Mouse (Mus musculus): ENCODE results near the gene Mamdc2.
A peak's percentile ranks its signal among the peaks of the same experiment; 100 is the strongest.

Mamdc2 gene

DNA sequence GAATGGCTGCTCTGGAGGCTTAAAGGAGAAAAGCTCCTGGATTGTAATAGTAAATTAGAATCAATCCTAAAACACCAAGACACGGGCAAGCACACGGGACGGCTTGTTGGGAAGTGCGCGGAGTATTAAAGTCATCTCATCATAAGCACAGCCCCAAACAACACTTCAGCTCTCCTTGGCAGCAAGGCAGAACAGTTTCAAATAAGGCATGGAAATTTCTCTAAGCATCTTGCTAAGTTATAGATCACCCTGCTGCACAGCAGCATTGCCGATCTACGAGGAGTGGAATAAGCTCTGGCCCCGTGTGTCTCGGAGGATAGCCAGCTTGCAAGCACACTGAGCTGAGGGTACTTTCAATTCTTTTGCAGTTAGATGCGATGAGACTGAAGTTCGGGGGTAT, 13.8 kb downstream of the Mamdc2 start:
- no peak for DNase-seq (ENCODE audit: low spot score)

GRCm38 (mm10) chr19:23417668-23418067, 30.6 kb downstream of the Mamdc2 start:
- no peak for DNase-seq (ENCODE audit: low spot score)

- no peak for DNase-seq (ENCODE audit: low spot score)
These were observed 37.4 kb downstream of the Mamdc2 start for GRCm38 (mm10) chr19:23410800-23411199.

DNA sequence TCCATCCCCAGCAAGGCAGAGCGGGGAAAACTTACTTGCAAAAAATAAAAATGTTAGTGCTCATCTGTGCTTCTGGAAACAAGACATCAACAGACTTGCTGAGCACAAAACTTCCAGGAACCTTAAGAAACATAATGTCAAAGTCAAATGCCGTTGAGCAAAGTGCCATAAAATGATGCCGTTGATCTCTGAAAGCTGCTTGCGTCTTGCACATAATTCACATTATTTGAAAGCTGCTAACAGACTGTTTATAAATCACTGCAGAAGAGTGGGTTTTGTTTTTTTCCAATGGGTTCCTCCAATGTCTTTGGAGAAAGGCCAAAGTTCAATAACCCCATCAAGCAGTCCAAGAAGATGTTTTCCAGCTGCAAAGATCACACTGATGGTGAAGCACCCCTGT, 37.9 kb downstream of the Mamdc2 start:
- no peak for DNase-seq (ENCODE audit: low spot score)

- DNase-seq (ENCODE audit: low spot score): peak; percentile 31
These were observed 46.6 kb downstream of the Mamdc2 start for GRCm38 (mm10) chr19:23401469-23402135.

DNA sequence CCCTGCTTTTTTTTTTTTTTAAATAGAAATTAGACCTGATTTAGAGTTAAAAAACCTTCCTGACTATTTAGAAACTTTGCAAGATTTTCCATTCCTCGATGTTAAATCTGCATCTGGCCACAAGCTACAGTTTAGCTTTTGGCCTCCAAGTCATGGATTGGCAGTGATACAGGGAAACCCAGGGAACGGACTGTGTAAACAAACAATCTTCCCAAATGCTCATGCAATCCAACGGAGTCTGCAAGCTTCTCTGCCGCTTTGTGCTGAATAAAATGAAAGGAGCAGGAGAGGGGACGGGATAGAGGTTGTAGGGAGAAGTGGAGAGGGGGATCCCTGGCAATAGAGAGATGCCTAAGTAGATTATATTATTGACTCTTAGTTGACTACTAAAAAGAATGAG, 47.8 kb downstream of the Mamdc2 start:
- DNase-seq (ENCODE audit: low spot score): no peak

DNA sequence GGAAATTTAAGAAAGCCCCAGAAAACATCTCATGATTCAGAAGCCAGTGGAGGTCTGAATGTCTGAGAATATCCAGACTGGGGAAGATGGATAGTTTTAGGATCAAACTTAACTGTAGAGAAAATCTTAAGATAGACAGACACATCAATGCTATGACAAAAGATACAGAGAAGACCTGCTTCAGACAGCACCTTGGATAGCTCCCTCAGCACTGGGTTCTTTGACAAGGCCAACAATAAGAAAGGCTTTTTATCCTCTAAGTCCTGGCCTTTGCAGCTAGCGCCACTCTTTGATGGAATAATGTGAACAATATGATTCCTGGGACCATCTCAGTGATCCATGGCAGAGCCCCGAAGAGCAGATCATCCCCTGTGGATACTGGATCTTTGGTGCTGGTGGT, 52.3 kb downstream of the Mamdc2 start:
- DNase-seq (ENCODE audit: low spot score): no peak

- DNase-seq (ENCODE audit: low spot score): no peak
These were observed 53.6 kb downstream of the Mamdc2 start for GRCm38 (mm10) chr19:23394597-23394996.

DNA sequence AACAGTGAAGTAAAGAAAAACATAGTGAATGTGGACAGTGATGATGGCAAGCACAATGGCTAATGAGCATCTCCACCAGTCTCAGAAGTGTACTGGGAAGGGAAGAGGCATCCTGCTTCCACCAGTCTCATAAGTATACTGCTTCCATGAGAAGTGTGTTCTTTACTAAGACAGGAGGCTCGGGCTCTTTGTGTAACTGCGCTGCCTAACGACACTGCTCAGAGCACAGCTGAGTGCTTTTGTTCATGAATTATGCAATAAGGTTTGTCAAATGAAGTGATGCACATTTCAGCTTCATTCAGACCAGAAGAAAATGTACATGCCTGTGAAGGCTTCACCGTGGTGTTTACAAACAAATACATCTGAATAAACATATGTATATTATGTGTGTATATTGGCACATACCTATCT, 59.4 kb downstream of the Mamdc2 start:
- peak; percentile 61 for DNase-seq (ENCODE audit: low spot score)

GRCm38 (mm10) chr19:23388083-23388861, 60.0 kb downstream of the Mamdc2 start:
- DNase-seq (ENCODE audit: low spot score): no peak

GRCm38 (mm10) chr19:23382396-23382795, 65.8 kb downstream of the Mamdc2 start:
- no peak for DNase-seq (ENCODE audit: low spot score)

- no peak for DNase-seq (ENCODE audit: low spot score)
These were observed 67.3 kb downstream of the Mamdc2 start for GRCm38 (mm10) chr19:23380968-23381367.

- DNase-seq (ENCODE audit: low spot score): no peak
These were observed 68.3 kb downstream of the Mamdc2 start for GRCm38 (mm10) chr19:23379752-23380504.

DNA sequence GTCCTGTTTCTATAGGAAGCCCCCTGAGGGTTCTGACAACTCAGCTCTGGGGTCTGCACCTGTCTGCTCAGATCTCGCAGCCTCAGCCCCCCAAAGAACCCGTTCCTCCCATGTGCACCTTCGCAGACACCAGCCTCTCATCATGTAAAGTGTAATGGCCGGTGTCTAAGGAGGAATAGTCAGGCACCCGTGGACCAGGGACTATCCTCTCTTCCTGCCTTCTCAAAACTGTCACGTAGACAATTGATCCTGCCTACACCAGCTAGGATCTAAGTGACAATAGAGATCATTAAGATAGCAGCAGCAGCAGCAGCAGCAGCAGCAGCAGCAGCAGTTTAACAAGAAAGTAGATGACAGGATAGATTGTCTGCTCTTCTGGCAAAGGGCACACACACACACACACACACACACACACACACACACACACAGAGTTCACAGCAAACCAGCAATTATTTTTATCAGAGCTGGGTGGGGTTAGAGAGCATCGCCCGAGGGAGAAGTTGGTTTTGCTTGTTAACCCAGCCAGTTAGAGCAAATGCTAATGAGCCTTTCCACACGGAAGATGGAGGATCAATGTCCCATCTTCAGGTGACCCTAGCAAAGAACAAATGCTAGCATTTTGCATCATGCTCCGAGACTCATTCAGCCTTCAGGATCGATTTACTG, 71.6 kb downstream of the Mamdc2 start:
- DNase-seq (ENCODE audit: low spot score): no peak

DNA sequence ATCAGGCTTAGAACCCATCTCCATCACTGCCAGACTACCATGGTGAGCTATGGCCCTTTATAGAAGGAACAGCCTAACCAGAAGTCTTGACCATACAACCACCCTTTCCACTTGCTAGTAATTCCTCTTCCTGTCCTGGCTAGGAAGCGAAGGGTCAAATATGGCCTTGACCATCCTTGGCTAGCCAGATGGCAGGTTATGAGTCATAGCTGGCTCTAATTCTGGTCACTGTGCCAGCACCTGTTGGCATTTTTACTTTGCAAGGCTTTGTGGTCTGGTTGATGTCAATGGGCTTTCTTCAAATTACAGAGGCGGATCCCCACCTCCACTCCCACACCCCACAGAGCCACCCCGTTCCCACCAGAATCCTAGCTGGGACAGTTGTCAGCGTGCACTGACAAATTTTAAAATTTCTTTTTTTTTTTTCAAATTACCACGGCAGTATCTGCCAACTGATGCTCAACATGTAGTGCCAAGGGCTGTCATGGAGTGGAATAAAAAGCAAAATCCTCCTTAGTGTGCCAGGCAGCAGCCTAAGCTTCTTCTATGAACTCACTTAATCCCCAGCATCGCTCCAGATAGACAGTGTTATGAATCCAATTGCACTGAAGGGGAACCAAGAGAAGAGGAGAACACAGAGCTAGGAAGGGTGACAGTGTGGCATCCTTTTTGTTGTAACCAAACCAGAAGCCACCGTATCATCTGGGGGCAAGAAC, 73.1 kb downstream of the Mamdc2 start:
- no peak for DNase-seq (ENCODE audit: low spot score)

GRCm38 (mm10) chr19:23373728-23374127, 74.5 kb downstream of the Mamdc2 start:
- DNase-seq (ENCODE audit: low spot score): no peak

DNA sequence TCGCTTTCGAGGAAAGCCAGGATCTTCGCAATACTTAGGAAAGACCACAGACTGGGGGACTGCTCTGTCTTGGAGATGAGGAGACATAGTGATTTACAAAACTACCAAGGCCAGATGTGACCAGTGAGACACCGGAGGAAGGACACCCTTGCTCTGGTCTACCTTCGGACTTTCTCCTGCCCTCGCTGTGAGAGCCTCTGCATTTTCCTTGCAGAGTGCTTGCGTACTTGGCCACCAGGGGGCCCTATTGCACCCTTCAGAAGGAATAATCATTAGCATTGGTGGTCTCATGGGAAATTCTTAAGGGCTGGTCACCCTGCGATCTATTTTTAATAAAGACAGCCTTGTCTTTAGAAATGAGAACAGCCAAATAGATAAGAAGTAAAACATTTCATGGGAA, 75.0 kb downstream of the Mamdc2 start:
- DNase-seq (ENCODE audit: low spot score): peak; percentile 84

- DNase-seq (ENCODE audit: low spot score): no peak
These were observed 79.0 kb downstream of the Mamdc2 start for GRCm38 (mm10) chr19:23369275-23369674.

DNA sequence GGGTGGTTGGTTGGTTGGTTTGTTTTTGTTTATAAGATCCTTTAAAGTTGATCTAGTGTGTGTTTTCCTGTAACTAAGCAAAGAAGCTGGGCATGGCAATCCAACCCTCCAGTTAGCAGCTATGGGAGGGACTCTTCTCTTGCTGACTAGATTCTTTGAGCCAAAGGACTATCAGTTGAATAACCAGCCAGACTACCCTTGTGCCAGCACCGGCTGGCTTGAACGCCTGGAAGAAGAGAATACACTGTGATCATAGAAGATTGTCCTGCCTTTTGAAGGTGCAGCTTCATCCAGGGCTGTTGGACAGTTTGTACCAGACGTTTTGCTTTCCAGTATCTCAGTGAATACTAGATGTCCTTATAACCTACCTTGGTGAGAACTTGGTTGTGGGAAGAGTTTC, 86.2 kb downstream of the Mamdc2 start:
- no peak for DNase-seq (ENCODE audit: low spot score)

GRCm38 (mm10) chr19:23361124-23361523, 87.1 kb downstream of the Mamdc2 start:
- DNase-seq (ENCODE audit: low spot score): no peak

GRCm38 (mm10) chr19:23360536-23360935, 87.7 kb downstream of the Mamdc2 start:
- DNase-seq (ENCODE audit: low spot score): no peak

DNA sequence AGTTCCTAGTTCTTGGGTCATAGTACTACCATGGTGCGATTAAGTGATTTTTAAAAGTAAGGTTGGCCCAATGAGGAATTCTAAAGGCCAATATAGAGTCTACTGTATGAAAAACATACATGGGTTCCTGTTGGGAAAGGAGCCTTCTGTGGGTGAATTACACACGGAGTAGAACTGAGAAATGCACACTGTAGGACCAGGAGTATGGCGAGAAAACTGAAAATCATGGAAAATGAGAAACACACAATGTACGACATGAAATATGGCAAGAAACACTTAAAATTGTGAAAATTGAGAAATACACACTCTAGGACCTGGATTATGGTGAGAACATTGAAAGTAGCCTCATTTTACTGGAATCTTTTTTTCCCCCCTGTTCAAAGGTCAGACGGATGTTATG, 91.0 kb downstream of the Mamdc2 start:
- no peak for DNase-seq (ENCODE audit: low spot score)
